ENCODE assay signal across 24 mouse cellular contexts in genomic region chr6:146907061-146907794, GRCm38 (mm10). TPM values are rescaled to one million over a fixed set of nuclear protein-coding genes. Genes with fewer than 3 reads are reported as not detected.
DNase-seq lines count a peak whose midpoint lies in the region; ATAC-seq and TF ChIP-seq lines count a peak whose summit lies in the region.
"Had no signal": no experiment of that assay in that cellular context is flagged by ENCODE, and none has a peak within 500 bp of the region (broad histone marks: within the 10 kb centered on the region; RNA-seq: fewer than 3 reads in every experiment).

No protein-coding gene starts in this region.

- no peaks in the 10 kb centered on the region for H3K36me3 ChIP-seq in kidney, adult 2 months (ENCODE audit: control insufficient read depth, insufficient read depth, low read length)
- H3K36me3 ChIP-seq in intestine, embryonic 15.5 days = no peaks in the 10 kb centered on the region
- no peaks in the 10 kb centered on the region for H3K36me3 ChIP-seq in liver, embryonic 16.5 days (ENCODE audit: control insufficient read depth, insufficient read depth)
- H3K36me3 ChIP-seq: heart, embryonic 15.5 days; limb, embryonic 10.5 days had no signal

- H3K9ac ChIP-seq in intestine, embryonic 15.5 days = no peak overlapping the region
- no peak overlapping the region for H3K9ac ChIP-seq in liver, embryonic 16.5 days (ENCODE audit: low read depth, low read length)
- H3K9ac ChIP-seq: heart, embryonic 15.5 days had no signal

- H3K4me2 ChIP-seq in intestine, embryonic 15.5 days (replicated peaks) = no peak overlapping the region
- no peak overlapping the region for H3K4me2 ChIP-seq in liver, embryonic 16.5 days (ENCODE audit: low read depth, low read length)
- H3K4me2 ChIP-seq: heart, embryonic 15.5 days had no signal

- H3K4me3 ChIP-seq in kidney, adult 2 months (ENCODE audit: insufficient read depth, low read depth, low read length) = no peak overlapping the region
- H3K4me3 ChIP-seq in intestine, embryonic 15.5 days (replicated peaks) = no peak overlapping the region
- H3K4me3 ChIP-seq in liver, embryonic 16.5 days (ENCODE audit: low read depth, low read length) = no peak overlapping the region
- H3K4me3 ChIP-seq: erythroblast, embryonic 14.5 days; heart, embryonic 15.5 days; left cerebral cortex, adult 2 months; limb, embryonic 10.5 days had no signal

- DNase-seq in kidney, adult 2 months = no peak
- no peak for DNase-seq in kidney, adult 11 months
- peak; percentile 76 for DNase-seq in adipocyte (ENCODE audit: low spot score)
- no peak for DNase-seq in cerebellum, postnatal 10 days
- DNase-seq: adrenal gland, postnatal 36 days; B cell, adult 2 months; cerebellum, adult 8-10 months; gastrocnemius, postnatal 25 days; lung, adult 18-20 months; lung, postnatal 14 days; retina, postnatal 1 day had no signal

- no peaks in the 10 kb centered on the region for H3K9me3 ChIP-seq in intestine, embryonic 15.5 days
- no peaks in the 10 kb centered on the region for H3K9me3 ChIP-seq in liver, embryonic 16.5 days (replicated peaks; ENCODE audit: control insufficient read depth, low read length)
- H3K9me3 ChIP-seq: heart, embryonic 15.5 days; limb, embryonic 10.5 days had no signal

- H3K4me1 ChIP-seq in kidney, adult 2 months (ENCODE audit: control insufficient read depth, insufficient read depth, low read length) = peaks cover 63% of the 10 kb centered on the region
- peaks cover 6% of the 10 kb centered on the region; the same call in 1 of the 2 replicates for H3K4me1 ChIP-seq in intestine, embryonic 15.5 days (replicated peaks)
- peaks cover 8% of the 10 kb centered on the region for H3K4me1 ChIP-seq in liver, embryonic 16.5 days (ENCODE audit: control insufficient read depth, low read depth, low read length)

- peak overlapping the region; percentile 51 for H3K27ac ChIP-seq in kidney, adult 2 months (ENCODE audit: insufficient read depth, low read depth, low read length)
- no peak overlapping the region; the same call in 1 of the 2 replicates for H3K27ac ChIP-seq in intestine, embryonic 15.5 days
- H3K27ac ChIP-seq in liver, embryonic 16.5 days (ENCODE audit: low read length) = peak overlapping the region; percentile 58
- H3K27ac ChIP-seq: heart, embryonic 15.5 days; hindbrain, postnatal 0 days; left cerebral cortex, adult 2 months; limb, embryonic 10.5 days had no signal

- WGBS in kidney, adult 2 months = 54% methylated on average over 5 of the region's 5 CpGs
- WGBS in intestine, embryonic 15.5 days = 61% methylated on average over 5 of the region's 5 CpGs
- 62% methylated on average over 5 of the region's 5 CpGs for WGBS in liver, embryonic 16.5 days (ENCODE audit: insufficient replicate concordance)

- ATAC-seq in intestine, embryonic 15.5 days = peak; percentile 55
- ATAC-seq in liver, embryonic 16.5 days (ENCODE audit: low read depth) = peak; percentile 46
- ATAC-seq in erythroid progenitor cell, adult 5-6 weeks (replicated peaks; ENCODE audit: low FRiP score, poor library complexity, severe bottlenecking) = no peak
- ATAC-seq: forebrain, embryonic 14.5 days; hindbrain, postnatal 0 days; midbrain, embryonic 16.5 days had no signal

- TF ChIP-seq POLR2A in kidney, adult 2 months (IDR thresholded peaks at IDR 0.05; ENCODE audit: low read depth, low read length) = no peak

- no peaks in the 10 kb centered on the region for H3K27me3 ChIP-seq in kidney, adult 2 months (replicated peaks; ENCODE audit: control insufficient read depth, insufficient read depth, low read length)
- no peaks in the 10 kb centered on the region for H3K27me3 ChIP-seq in intestine, embryonic 15.5 days (replicated peaks)
- no peaks in the 10 kb centered on the region for H3K27me3 ChIP-seq in liver, embryonic 16.5 days (ENCODE audit: control insufficient read depth, insufficient read depth, low read depth, low read length)
- H3K27me3 ChIP-seq: heart, embryonic 15.5 days had no signal

- no peak for TF ChIP-seq CTCF in kidney, adult 2 months (conservative IDR thresholded peaks at IDR 0.05; ENCODE audit: insufficient read depth, insufficient read length, low read depth, low read length)

RNA-seq across cellular contexts. Expression of gene Ppfibp1, which starts 18.9 kb away (rescaled TPM):
- 20.6 and 23.4 TPM in 2 replicates for polyA plus RNA-seq in kidney, adult 2 months (2012; rRNA removed)
- 35.9 and 41.5 TPM in 2 replicates for polyA plus RNA-seq in intestine, embryonic 15.5 days (2015; fragmentation: Nextera tagmentation; extraction: Ambion mirVana)
- polyA plus RNA-seq in liver, embryonic 16.5 days (2015; fragmentation: Nextera tagmentation; extraction: Ambion mirVana) = 12.9 and 14.4 TPM in 2 replicates
- total RNA-seq in erythroid progenitor cell, adult 5-6 weeks (2015; ENCODE audit: low replicate concordance) = 0.42 and 6.1 TPM in 2 replicates
- total RNA-seq in erythroid progenitor cell, adult 5-6 weeks (2017; ENCODE audit: low replicate concordance) = 0.64 and 1.5 TPM in 2 replicates
- polyA plus RNA-seq: erythroblast, embryonic 14.5 days had no signal

RNA-seq across cellular contexts. Expression of gene 1700034J05Rik, which starts 47.0 kb away (rescaled TPM):
- 0.07 TPM in 1 of 2 replicates, not detected in the other for polyA plus RNA-seq in kidney, adult 2 months (2012; rRNA removed)
- 0.10 and 0.21 TPM in 2 replicates for polyA plus RNA-seq in intestine, embryonic 15.5 days (2015; fragmentation: Nextera tagmentation; extraction: Ambion mirVana)
- polyA plus RNA-seq in liver, embryonic 16.5 days (2015; fragmentation: Nextera tagmentation; extraction: Ambion mirVana) = 0.04 TPM in 1 of 2 replicates, not detected in the other
- not detected in 2 replicates for total RNA-seq in erythroid progenitor cell, adult 5-6 weeks (2015; ENCODE audit: low replicate concordance)
- not detected in 2 replicates for total RNA-seq in erythroid progenitor cell, adult 5-6 weeks (2017; ENCODE audit: low replicate concordance)
- total RNA-seq: adrenal gland, postnatal 36 days; common myeloid progenitor, adult 5-6 weeks; gastrocnemius, postnatal 25 days; hematopoietic stem cell, adult 5-6 weeks; hindbrain, postnatal 0 days; left cerebral cortex, adult 2 months had no signal
- polyA plus RNA-seq: embryonic facial prominence, embryonic 11.5 days; erythroblast, embryonic 14.5 days; forebrain, embryonic 14.5 days; hindbrain, postnatal 0 days had no signal

RNA-seq across cellular contexts. Expression of gene Smco2, which starts 57.3 kb away (rescaled TPM):
- polyA plus RNA-seq in kidney, adult 2 months (2012; rRNA removed) = 0.11 TPM in 1 of 2 replicates, not detected in the other
- polyA plus RNA-seq in intestine, embryonic 15.5 days (2015; fragmentation: Nextera tagmentation; extraction: Ambion mirVana) = not detected in 2 replicates
- not detected in 2 replicates for polyA plus RNA-seq in liver, embryonic 16.5 days (2015; fragmentation: Nextera tagmentation; extraction: Ambion mirVana)
- not detected in 2 replicates for total RNA-seq in erythroid progenitor cell, adult 5-6 weeks (2015; ENCODE audit: low replicate concordance)
- not detected in 2 replicates for total RNA-seq in erythroid progenitor cell, adult 5-6 weeks (2017; ENCODE audit: low replicate concordance)
- total RNA-seq: adrenal gland, postnatal 36 days; common myeloid progenitor, adult 5-6 weeks; gastrocnemius, postnatal 25 days; hematopoietic stem cell, adult 5-6 weeks; hindbrain, postnatal 0 days; left cerebral cortex, adult 2 months had no signal
- polyA plus RNA-seq: embryonic facial prominence, embryonic 11.5 days; erythroblast, embryonic 14.5 days; forebrain, embryonic 14.5 days; hindbrain, postnatal 0 days; limb, embryonic 10.5 days; midbrain, embryonic 16.5 days had no signal
